Mouse (Mus musculus): ENCODE measurements around the gene Efna5.

GRCm38 (mm10) chr17:62726102-62726501, 155.0 kb downstream of the Efna5 start:
- TF ChIP-seq CTCF (conservative IDR thresholded peaks at IDR 0.05; ENCODE audit: insufficient read depth, insufficient read length, low read depth, low read length) (no peak), POLR2A (IDR thresholded peaks at IDR 0.05; ENCODE audit: low read depth, low read length) (no peak)
